Mouse (Mus musculus): ENCODE results near the gene 6430548M08Rik.

- TF ChIP-seq CTCF (IDR thresholded peaks at IDR 0.05; ENCODE audit: low read depth, low read length): no peak
- TF ChIP-seq POLR2A (IDR thresholded peaks at IDR 0.05; ENCODE audit: borderline replicate concordance, low read depth, low read length): no peak
Observed at GRCm38 (mm10) chr8:120162404-120162752, 48.4 kb downstream of the 6430548M08Rik start.
